Mouse (Mus musculus) kidney, adult 2 months (tissue): Measurements from ENCODE around the gene Clint1. TPM values are rescaled to one million over a fixed set of nuclear protein-coding genes. Genes with fewer than 3 reads are reported as not detected.

Experiments
- DNase-seq: peaks from one replicate; pipeline ENCODE4 v3.0.0; 2021
- H3K27ac ChIP-seq: fragments of 200-500 bp; 2 replicates; pipeline ENCODE4 v1.5.1; 2012; ENCODE audit warnings: low read depth, low read length, control low read depth, inconsistent platforms; ENCODE audit not compliant: insufficient read depth
- H3K27me3 ChIP-seq: fragments of 200-500 bp; replicated peaks from 2 replicates; pipeline ENCODE4 v1.6.1; 2012; ENCODE audit warnings: mild to moderate bottlenecking, moderate library complexity, low read length, inconsistent platforms; ENCODE audit not compliant: control insufficient read depth, insufficient read depth
- H3K36me3 ChIP-seq: fragments of 200-500 bp; 2 replicates; pipeline ENCODE4 v1.6.1; 2012; ENCODE audit warnings: mild to moderate bottlenecking, moderate library complexity, low read length, inconsistent platforms; ENCODE audit not compliant: control insufficient read depth, insufficient read depth
- H3K4me1 ChIP-seq: fragments of 200-500 bp; 2 replicates; pipeline ENCODE4 v1.6.1; 2011; ENCODE audit warnings: low read length; ENCODE audit not compliant: control insufficient read depth, insufficient read depth
- H3K4me3 ChIP-seq: fragments of 200-500 bp; 2 replicates; pipeline ENCODE4 v1.5.1; 2011; ENCODE audit warnings: mild to moderate bottlenecking, low read depth, low read length, control low read depth; ENCODE audit not compliant: insufficient read depth
- CTCF ChIP-seq: fragments of 200-500 bp; conservative IDR thresholded peaks from 2 replicates; pipeline ENCODE4 v1.5.1; 2011; ENCODE audit warnings: low read depth, mild to moderate bottlenecking, control low read depth, low read length, moderate library complexity, mixed read lengths; ENCODE audit not compliant: insufficient read depth, insufficient read length
- POLR2A ChIP-seq: fragments of 200-500 bp; IDR thresholded peaks from one replicate; pipeline ENCODE4 v1.6.1; 2011; ENCODE audit warnings: low read depth, low read length, control low read depth
- WGBS: fragments of 180-500 bp; shearing (Covaris S2); methylation state at CpG from one replicate; pipeline ENCODE4 v1.1.7; 2018; 5-methylcytosine and 5-hydroxymethylcytosine counted together
- polyA plus RNA-seq: library from polyadenylated mRNA; depleted of rRNA; stranded (reverse); fragments of >200 nt; gene quantifications from 2 replicates; pipeline ENCODE4 v1.2.3, GENCODE M21; 2012

Clint1 gene
- polyA plus RNA-seq, 1 experiment: 63.0 TPM

DNA sequence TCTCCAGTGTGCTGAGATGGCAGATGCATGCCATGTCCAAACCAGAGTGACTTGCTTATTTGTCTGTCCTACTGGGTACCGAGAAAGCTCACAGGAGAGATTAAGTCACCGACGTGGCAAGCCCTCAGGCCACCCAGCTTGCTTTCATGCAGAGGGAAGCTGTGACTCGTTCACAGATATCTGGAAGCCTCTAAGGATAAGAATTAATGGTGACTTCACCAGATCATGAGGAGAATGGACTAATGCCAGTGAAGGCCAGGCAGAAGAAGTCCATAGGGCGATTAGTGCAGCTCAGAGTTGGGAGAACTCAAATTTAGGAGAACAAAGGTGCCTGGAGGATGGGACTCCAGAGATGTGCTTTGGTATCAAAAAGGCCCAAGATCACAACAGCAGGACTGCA lies 75.6 kb downstream of the Clint1 start:
- no peak for DNase-seq
- no peak overlapping the region for H3K4me3 ChIP-seq
- no peaks in the 10 kb centered on the region for H3K4me1 ChIP-seq
- no peaks in the 10 kb centered on the region for H3K27me3 ChIP-seq
- no peaks in the 10 kb centered on the region for H3K36me3 ChIP-seq
- WGBS: 75% methylated on average over 5 of the region's 5 CpGs
- TF ChIP-seq CTCF: no peak
- no peak for TF ChIP-seq POLR2A
- H3K27ac ChIP-seq: no peak overlapping the region

- H3K36me3 ChIP-seq: no peaks in the 10 kb centered on the region
- H3K27ac ChIP-seq: no peak overlapping the region
- no peaks in the 10 kb centered on the region for H3K27me3 ChIP-seq
- no peaks in the 10 kb centered on the region for H3K4me1 ChIP-seq
- no peak overlapping the region for H3K4me3 ChIP-seq
- no peak for DNase-seq
- WGBS: 85% methylated on average over 10 of the region's 10 CpGs
- TF ChIP-seq POLR2A: no peak
Measured at GRCm38 (mm10) chr11:45929541-45929940, 77.7 kb downstream of the Clint1 start.

- no peaks in the 10 kb centered on the region for H3K4me1 ChIP-seq
- H3K27ac ChIP-seq: no peak overlapping the region
- TF ChIP-seq POLR2A (no peak), CTCF (no peak)
- H3K27me3 ChIP-seq: no peaks in the 10 kb centered on the region
- no peak for DNase-seq
- H3K4me3 ChIP-seq: no peak overlapping the region
- H3K36me3 ChIP-seq: no peaks in the 10 kb centered on the region
- WGBS: 92% methylated on average over 10 of the region's 10 CpGs
Measured at GRCm38 (mm10) chr11:45932771-45933170, 80.9 kb downstream of the Clint1 start.

- Histone ChIP-seq H3K36me3 (no peaks in the 10 kb centered on the region), H3K4me1 (no peaks in the 10 kb centered on the region), H3K27me3 (no peaks in the 10 kb centered on the region), H3K4me3 (no peak overlapping the region), H3K27ac (no peak overlapping the region)
- TF ChIP-seq POLR2A: no peak
- no peak for TF ChIP-seq CTCF
- DNase-seq: no peak
- 94% methylated on average over 8 of the region's 8 CpGs for WGBS
Measured at GRCm38 (mm10) chr11:45937478-45937877, 85.6 kb downstream of the Clint1 start.

DNA sequence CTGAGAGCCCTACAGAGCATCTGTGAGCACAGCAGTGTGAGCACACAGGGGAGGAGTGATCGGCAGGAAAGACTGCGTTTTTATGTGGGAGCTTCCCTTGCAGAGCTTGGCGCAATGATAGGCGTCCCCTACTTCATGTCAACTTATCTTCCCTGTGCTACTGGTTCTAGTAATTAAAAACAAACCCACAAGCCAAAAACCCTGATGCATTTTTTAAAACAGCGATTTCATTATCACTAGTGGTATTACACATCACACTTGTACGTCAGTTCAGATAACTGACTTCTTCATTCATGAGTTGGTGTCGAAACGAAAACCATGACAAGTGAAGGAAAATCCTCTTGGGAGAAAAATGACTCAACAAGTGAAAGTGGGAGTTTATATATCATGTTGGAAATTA lies 87.1 kb downstream of the Clint1 start:
- no peak for DNase-seq
- 94% methylated on average over 8 of the region's 8 CpGs for WGBS
- H3K27me3 ChIP-seq: no peaks in the 10 kb centered on the region

DNA sequence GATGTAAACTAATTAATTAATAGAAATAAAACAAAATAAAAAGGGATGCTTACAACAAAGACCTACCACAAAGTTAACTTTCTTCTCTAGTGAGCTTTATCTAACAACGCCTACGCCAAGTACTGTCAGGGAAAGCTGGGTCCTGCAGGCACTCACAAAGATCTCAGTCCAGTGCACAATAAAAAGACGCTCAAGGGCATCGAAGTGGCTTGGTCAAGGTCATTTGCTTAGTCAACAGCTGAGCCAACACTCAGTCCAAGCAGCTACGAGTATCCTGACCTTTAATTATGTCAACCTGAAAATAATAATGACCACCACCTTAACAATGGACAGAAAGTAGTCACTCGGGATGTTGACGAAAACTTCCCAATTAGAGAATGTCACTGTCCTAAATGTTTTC lies 90.4 kb downstream of the Clint1 start:
- 90% methylated on average over 7 of the region's 7 CpGs for WGBS
- TF ChIP-seq POLR2A (no peak), CTCF (no peak)

More for the DNA sequence above, 87.1 kb downstream of the Clint1 start:
- TF ChIP-seq POLR2A (no peak), CTCF (no peak)
- H3K4me1 ChIP-seq: no peaks in the 10 kb centered on the region
- no peak overlapping the region for H3K4me3 ChIP-seq
- H3K27ac ChIP-seq: no peak overlapping the region
- H3K36me3 ChIP-seq: no peaks in the 10 kb centered on the region

DNA sequence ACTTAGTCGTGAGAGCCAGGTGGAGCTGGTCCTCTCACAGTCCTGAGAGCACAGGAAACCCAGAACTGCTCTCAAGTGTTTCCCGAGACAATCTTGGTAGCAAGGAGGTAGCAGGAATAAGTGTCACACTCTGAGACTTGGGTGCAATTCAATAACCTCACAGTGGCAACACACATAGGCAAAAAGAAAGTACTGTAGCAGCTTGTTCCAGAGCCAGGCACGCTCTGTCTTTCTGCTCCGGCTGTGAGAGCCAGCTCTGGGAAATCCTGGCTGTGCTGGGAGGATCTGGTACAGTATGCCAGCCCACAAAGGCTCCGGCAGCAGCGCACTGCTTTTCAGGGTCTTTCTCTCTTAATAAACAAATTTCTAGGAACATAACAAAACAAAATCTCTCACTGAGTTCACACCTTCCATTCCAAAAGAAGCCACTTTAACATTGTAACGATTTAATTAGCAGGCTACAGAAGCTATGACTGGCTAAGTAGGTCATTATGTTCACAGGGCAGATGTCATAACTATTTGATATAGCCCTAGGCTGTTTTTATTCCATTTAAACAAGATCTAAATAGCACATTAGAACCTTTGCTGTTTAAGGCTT lies 91.4 kb downstream of the Clint1 start:
- H3K27me3 ChIP-seq: no peaks in the 10 kb centered on the region
- H3K4me3 ChIP-seq: no peak overlapping the region
- H3K4me1 ChIP-seq: no peaks in the 10 kb centered on the region
- H3K36me3 ChIP-seq: no peaks in the 10 kb centered on the region
- DNase-seq: no peak
- 54% methylated on average over 7 of the region's 7 CpGs for WGBS
- no peak overlapping the region for H3K27ac ChIP-seq
- TF ChIP-seq POLR2A (no peak), CTCF (no peak)

More for the DNA sequence above, 90.4 kb downstream of the Clint1 start:
- Histone ChIP-seq H3K4me1 (no peaks in the 10 kb centered on the region), H3K4me3 (no peak overlapping the region), H3K27ac (no peak overlapping the region), H3K36me3 (no peaks in the 10 kb centered on the region), H3K27me3 (no peaks in the 10 kb centered on the region)
- DNase-seq: no peak
